Mouse (Mus musculus): ENCODE data around the gene Krtap24-1. TPM values are rescaled to one million over a fixed set of nuclear protein-coding genes. Genes with fewer than 3 reads are reported as not detected.

Gene Krtap24-1
- not detected for polyA plus RNA-seq (2015; fragmentation: Illumina TruSeq; extraction: RNeasy Lipid Tissue Mini Kit (QIAGEN cat#74804); ENCODE audit: insufficient read depth, low replicate concordance)

DNA sequence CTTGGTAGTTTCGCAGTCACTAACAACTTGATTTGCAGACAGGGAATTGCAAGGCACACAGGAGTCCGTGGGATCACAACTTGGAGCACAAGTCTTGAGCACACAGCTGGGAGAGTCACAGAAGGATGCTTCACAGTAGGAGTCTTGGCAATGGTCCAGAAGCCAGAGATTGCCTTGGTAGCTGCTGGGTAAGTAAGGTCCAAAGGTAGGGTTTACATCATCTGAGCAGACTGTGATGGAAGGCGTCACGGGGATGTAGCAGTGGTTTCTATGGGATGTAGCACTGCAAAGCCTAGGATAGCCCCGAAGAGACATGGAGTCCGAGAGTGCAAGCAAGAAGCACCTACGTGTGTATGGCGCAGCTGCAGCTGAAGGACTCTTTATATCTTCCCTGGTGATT lies at the start of gene Krtap24-1:
Gene Krtap24-1, minus strand, starts transcription at position 358 of the 400 bp plus-strand sequence.

GRCm38 (mm10) chr16:88647358-88647846 lies 35.3 kb upstream of the Krtap24-1 start, which contains the start of gene Krtap26-1:
TSS of gene Krtap26-1 (minus strand) at chr16:88647796.

GRCm38 (mm10) chr16:88627566-88627965 lies 15.5 kb upstream of the Krtap24-1 start, which contains the start of gene 2310079G19Rik:
TSS of gene 2310079G19Rik (minus strand) at chr16:88627666.

DNA sequence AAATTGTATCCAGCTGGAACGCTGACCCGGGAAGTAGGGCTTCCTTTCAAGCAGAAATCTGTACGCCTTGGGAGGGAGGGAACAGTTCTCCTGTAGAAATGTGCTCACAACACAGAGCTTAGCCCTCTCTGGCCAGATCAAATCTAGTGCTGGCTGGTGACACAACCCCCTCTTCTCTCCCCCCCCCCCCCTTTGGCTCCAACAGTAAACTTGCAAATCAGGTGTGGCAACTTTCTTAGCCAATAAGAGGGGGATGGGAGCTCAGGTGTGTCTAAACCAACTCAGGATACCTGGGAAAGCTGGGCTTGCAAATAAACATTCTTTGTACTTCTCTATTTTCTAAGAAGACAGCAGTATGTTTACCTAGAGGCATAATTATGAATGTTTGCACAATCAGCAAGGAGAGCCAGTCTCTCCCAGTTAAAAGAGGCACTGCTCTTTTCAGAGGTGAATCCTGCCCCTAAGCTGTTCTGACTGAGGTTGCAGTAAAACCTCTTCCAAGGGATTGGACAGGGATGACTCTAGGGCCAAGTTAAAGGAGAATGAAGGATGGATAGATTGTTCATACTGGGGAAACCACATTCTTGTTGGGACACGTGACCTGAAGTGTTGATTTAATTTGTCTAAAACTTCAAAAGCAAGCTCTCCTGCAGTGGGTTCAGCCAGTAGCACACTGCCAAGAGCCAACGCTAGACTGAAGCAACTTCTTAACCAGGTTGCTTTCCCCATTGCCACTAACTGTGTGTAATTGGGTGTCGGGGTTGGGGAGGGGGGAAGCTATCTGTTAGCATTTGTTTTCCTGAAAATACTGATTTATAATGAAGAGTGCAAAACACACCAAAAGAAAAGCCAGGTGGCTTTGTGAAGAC lies 48.8 kb downstream of the Krtap24-1 start, which contains the start of gene Cldn8:
Gene Cldn8, minus strand, starts transcription at position 139 of the 869 bp plus-strand sequence.

Other genes with a start within 250 kb of the Krtap24-1 start
- not detected for gene Cldn17, start 105.3 kb downstream of the Krtap24-1 start, polyA plus RNA-seq (2015; fragmentation: Illumina TruSeq; extraction: RNeasy Lipid Tissue Mini Kit (QIAGEN cat#74804); ENCODE audit: insufficient read depth, low replicate concordance)
- not detected for gene Cldn8, start 49.1 kb downstream of the Krtap24-1 start, polyA plus RNA-seq (2015; fragmentation: Illumina TruSeq; extraction: RNeasy Lipid Tissue Mini Kit (QIAGEN cat#74804); ENCODE audit: insufficient read depth, low replicate concordance)
- not detected for gene 2310079G19Rik, start 15.4 kb upstream of the Krtap24-1 start, polyA plus RNA-seq (2015; fragmentation: Illumina TruSeq; extraction: RNeasy Lipid Tissue Mini Kit (QIAGEN cat#74804); ENCODE audit: insufficient read depth, low replicate concordance)
- not detected for gene Krtap26-1, start 35.5 kb upstream of the Krtap24-1 start, polyA plus RNA-seq (2015; fragmentation: Illumina TruSeq; extraction: RNeasy Lipid Tissue Mini Kit (QIAGEN cat#74804); ENCODE audit: insufficient read depth, low replicate concordance)
- gene Krtap27-1, start 59.4 kb upstream of the Krtap24-1 start, polyA plus RNA-seq (2015; fragmentation: Illumina TruSeq; extraction: RNeasy Lipid Tissue Mini Kit (QIAGEN cat#74804); ENCODE audit: insufficient read depth, low replicate concordance): not detected
- gene 2310061N02Rik, start 95.7 kb upstream of the Krtap24-1 start, polyA plus RNA-seq (2015; fragmentation: Illumina TruSeq; extraction: RNeasy Lipid Tissue Mini Kit (QIAGEN cat#74804); ENCODE audit: insufficient read depth, low replicate concordance): not detected
- gene Krtap13-1, start 116.6 kb upstream of the Krtap24-1 start, polyA plus RNA-seq (2015; fragmentation: Illumina TruSeq; extraction: RNeasy Lipid Tissue Mini Kit (QIAGEN cat#74804); ENCODE audit: insufficient read depth, low replicate concordance): not detected
- not detected for gene Krtap13, start 139.4 kb upstream of the Krtap24-1 start, polyA plus RNA-seq (2015; fragmentation: Illumina TruSeq; extraction: RNeasy Lipid Tissue Mini Kit (QIAGEN cat#74804); ENCODE audit: insufficient read depth, low replicate concordance)
- gene 2310034C09Rik, start 146.6 kb upstream of the Krtap24-1 start, polyA plus RNA-seq (2015; fragmentation: Illumina TruSeq; extraction: RNeasy Lipid Tissue Mini Kit (QIAGEN cat#74804); ENCODE audit: insufficient read depth, low replicate concordance): not detected
- gene 2310057N15Rik, start 161.9 kb upstream of the Krtap24-1 start, polyA plus RNA-seq (2015; fragmentation: Illumina TruSeq; extraction: RNeasy Lipid Tissue Mini Kit (QIAGEN cat#74804); ENCODE audit: insufficient read depth, low replicate concordance): not detected
- not detected for gene Gm5965, start 165.6 kb upstream of the Krtap24-1 start, polyA plus RNA-seq (2015; fragmentation: Illumina TruSeq; extraction: RNeasy Lipid Tissue Mini Kit (QIAGEN cat#74804); ENCODE audit: insufficient read depth, low replicate concordance)
- gene Gm20741, start 199.9 kb upstream of the Krtap24-1 start, polyA plus RNA-seq (2015; fragmentation: Illumina TruSeq; extraction: RNeasy Lipid Tissue Mini Kit (QIAGEN cat#74804); ENCODE audit: insufficient read depth, low replicate concordance): not detected
- not detected for gene Krtap15, start 207.9 kb upstream of the Krtap24-1 start, polyA plus RNA-seq (2015; fragmentation: Illumina TruSeq; extraction: RNeasy Lipid Tissue Mini Kit (QIAGEN cat#74804); ENCODE audit: insufficient read depth, low replicate concordance)
- gene Krtap14, start 213.9 kb upstream of the Krtap24-1 start, polyA plus RNA-seq (2015; fragmentation: Illumina TruSeq; extraction: RNeasy Lipid Tissue Mini Kit (QIAGEN cat#74804); ENCODE audit: insufficient read depth, low replicate concordance): not detected

Measured in spleen, adult 10 weeks (tissue).